Mouse (Mus musculus): ENCODE results near the gene Rap2b. TPM values are rescaled to one million over a fixed set of nuclear protein-coding genes. Genes with fewer than 3 reads are reported as not detected.

Rap2b gene
- polyA plus RNA-seq, 1 experiment from 2014 or later, result 13.1 TPM

- Histone ChIP-seq H3K4me2 (replicated peaks) (no peak overlapping the region), H3K9me3 (ENCODE audit: control insufficient read depth, low read length) (no peaks in the 10 kb centered on the region), H3K9ac (no peak overlapping the region), H3K4me1 (replicated peaks; ENCODE audit: control insufficient read depth, insufficient read depth, low read length) (no peaks in the 10 kb centered on the region), H3K4me3 (replicated peaks; ENCODE audit: low read length) (no peak overlapping the region), H3K36me3 (replicated peaks; ENCODE audit: control insufficient read depth, insufficient read depth) (no peaks in the 10 kb centered on the region), H3K27me3 (ENCODE audit: control insufficient read depth, insufficient read depth, low read length) (no peaks in the 10 kb centered on the region), H3K27ac (no peak overlapping the region)
- 14% methylated on average over 2 of the region's 2 CpGs for WGBS
- DNase-seq (ENCODE audit: low spot score) (no peak), ATAC-seq (ENCODE audit: low FRiP score) (no peak)
These were observed 35.3 kb downstream of the Rap2b start for GRCm38 (mm10) chr3:61396728-61397127.

GRCm38 (mm10) chr3:61400823-61401387, 39.5 kb downstream of the Rap2b start:
- Histone ChIP-seq H3K9me3 (ENCODE audit: control insufficient read depth, low read length) (no peaks in the 10 kb centered on the region), H3K9ac (no peak overlapping the region), H3K4me3 (replicated peaks; ENCODE audit: low read length) (no peak overlapping the region), H3K4me2 (replicated peaks) (no peak overlapping the region), H3K27ac (no peak overlapping the region), H3K27me3 (ENCODE audit: control insufficient read depth, insufficient read depth, low read length) (no peaks in the 10 kb centered on the region), H3K4me1 (replicated peaks; ENCODE audit: control insufficient read depth, insufficient read depth, low read length) (no peaks in the 10 kb centered on the region), H3K36me3 (replicated peaks; ENCODE audit: control insufficient read depth, insufficient read depth) (no peaks in the 10 kb centered on the region)
- WGBS, result 83% methylated on average over 1 of the region's 1 CpGs
- ATAC-seq (ENCODE audit: low FRiP score) (no peak), DNase-seq (ENCODE audit: low spot score) (no peak)

GRCm38 (mm10) chr3:61406921-61407320, 45.5 kb downstream of the Rap2b start:
- no peak for DNase-seq (ENCODE audit: low spot score)
- no peak overlapping the region for H3K4me3 ChIP-seq (replicated peaks; ENCODE audit: low read length)
- H3K4me1 ChIP-seq (replicated peaks; ENCODE audit: control insufficient read depth, insufficient read depth, low read length), result no peaks in the 10 kb centered on the region
- H3K9me3 ChIP-seq (ENCODE audit: control insufficient read depth, low read length), result no peaks in the 10 kb centered on the region
- H3K27me3 ChIP-seq (ENCODE audit: control insufficient read depth, insufficient read depth, low read length), result no peaks in the 10 kb centered on the region
- no peak overlapping the region for H3K4me2 ChIP-seq (replicated peaks)
- WGBS, result 84% methylated on average over 4 of the region's 4 CpGs
- no peak overlapping the region for H3K27ac ChIP-seq
- H3K9ac ChIP-seq, result no peak overlapping the region
- no peaks in the 10 kb centered on the region for H3K36me3 ChIP-seq (replicated peaks; ENCODE audit: control insufficient read depth, insufficient read depth)
- no peak for ATAC-seq (ENCODE audit: low FRiP score)

GRCm38 (mm10) chr3:61409683-61410082, 48.2 kb downstream of the Rap2b start:
- WGBS, result 90% methylated on average over 6 of the region's 6 CpGs
- H3K27me3 ChIP-seq (ENCODE audit: control insufficient read depth, insufficient read depth, low read length), result no peaks in the 10 kb centered on the region
- ATAC-seq (ENCODE audit: low FRiP score), result no peak
- no peaks in the 10 kb centered on the region for H3K4me1 ChIP-seq (replicated peaks; ENCODE audit: control insufficient read depth, insufficient read depth, low read length)
- DNase-seq (ENCODE audit: low spot score), result no peak
- H3K9ac ChIP-seq, result no peak overlapping the region
- no peak overlapping the region for H3K4me2 ChIP-seq (replicated peaks)
- no peaks in the 10 kb centered on the region for H3K9me3 ChIP-seq (ENCODE audit: control insufficient read depth, low read length)
- H3K27ac ChIP-seq, result no peak overlapping the region
- no peak overlapping the region for H3K4me3 ChIP-seq (replicated peaks; ENCODE audit: low read length)
- no peaks in the 10 kb centered on the region for H3K36me3 ChIP-seq (replicated peaks; ENCODE audit: control insufficient read depth, insufficient read depth)

- no peak for DNase-seq (ENCODE audit: low spot score)
- Histone ChIP-seq H3K9ac (no peak overlapping the region), H3K27me3 (ENCODE audit: control insufficient read depth, insufficient read depth, low read length) (no peaks in the 10 kb centered on the region), H3K9me3 (ENCODE audit: control insufficient read depth, low read length) (no peaks in the 10 kb centered on the region), H3K4me1 (replicated peaks; ENCODE audit: control insufficient read depth, insufficient read depth, low read length) (no peaks in the 10 kb centered on the region), H3K27ac (no peak overlapping the region), H3K4me2 (replicated peaks) (no peak overlapping the region), H3K4me3 (replicated peaks; ENCODE audit: low read length) (no peak overlapping the region), H3K36me3 (replicated peaks; ENCODE audit: control insufficient read depth, insufficient read depth) (no peaks in the 10 kb centered on the region)
- no peak for ATAC-seq (ENCODE audit: low FRiP score)
- 55% methylated on average over 1 of the region's 1 CpGs for WGBS
These were observed 54.4 kb downstream of the Rap2b start for GRCm38 (mm10) chr3:61415883-61416282.

Other genes with a start within 250 kb of the Rap2b start
- not detected in 2 replicates for gene B430305J03Rik, start 4.3 kb downstream of the Rap2b start, polyA plus RNA-seq (2014; fragmentation: Nextera tagmentation; extraction: Ambion mirVana)